Mouse (Mus musculus) thymus, postnatal 10 days (tissue): ENCODE measurements around the gene Pola2.
A peak's percentile ranks its signal among the peaks of the same experiment; 100 is the strongest.

Experiments
- DNase-seq, 2 experiments: peaks; one replicate each; pipeline ENCODE4 v3.0.0; 2021; ENCODE audit warnings: low spot score in 2 of 2

Pola2 gene

DNA sequence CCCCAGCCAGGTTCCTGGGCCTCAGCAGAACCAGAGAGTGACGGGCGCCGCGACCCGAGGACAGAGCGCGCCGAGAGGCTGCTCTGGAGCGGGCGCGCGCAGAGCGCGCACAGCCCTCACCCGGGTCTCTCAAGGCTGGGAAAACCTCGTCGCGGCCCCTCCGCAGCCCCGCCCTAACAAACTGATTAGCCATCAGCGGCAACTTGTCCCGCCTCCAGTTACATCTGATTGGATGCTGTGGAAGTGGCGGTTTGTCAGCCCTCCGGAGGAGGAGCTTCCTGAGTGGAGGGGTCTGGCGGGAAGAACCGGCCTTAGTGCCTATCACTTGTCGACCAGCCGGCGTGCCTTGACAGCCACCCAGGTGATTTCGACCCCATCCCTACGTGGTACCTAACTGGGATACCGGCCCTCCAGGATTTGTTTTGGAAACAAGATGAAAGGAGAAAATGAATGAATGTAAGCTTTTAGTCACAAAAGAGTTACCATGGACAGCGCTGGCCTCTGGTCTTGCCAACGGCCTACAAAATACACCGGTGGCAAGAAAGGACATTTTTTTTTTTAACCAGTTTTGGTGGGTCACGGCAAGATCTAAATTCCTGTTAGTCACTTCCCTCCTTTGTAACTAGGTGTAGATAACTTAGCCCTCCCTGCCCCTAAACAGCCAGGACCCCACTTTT lies 69.9 kb downstream of the Pola2 start, which contains the start of gene Tigd3:
Tigd3 (minus strand) TSS at position 148 of the 677 bp plus-strand sequence.
- peak; percentile 95 to 96 for DNase-seq

DNA sequence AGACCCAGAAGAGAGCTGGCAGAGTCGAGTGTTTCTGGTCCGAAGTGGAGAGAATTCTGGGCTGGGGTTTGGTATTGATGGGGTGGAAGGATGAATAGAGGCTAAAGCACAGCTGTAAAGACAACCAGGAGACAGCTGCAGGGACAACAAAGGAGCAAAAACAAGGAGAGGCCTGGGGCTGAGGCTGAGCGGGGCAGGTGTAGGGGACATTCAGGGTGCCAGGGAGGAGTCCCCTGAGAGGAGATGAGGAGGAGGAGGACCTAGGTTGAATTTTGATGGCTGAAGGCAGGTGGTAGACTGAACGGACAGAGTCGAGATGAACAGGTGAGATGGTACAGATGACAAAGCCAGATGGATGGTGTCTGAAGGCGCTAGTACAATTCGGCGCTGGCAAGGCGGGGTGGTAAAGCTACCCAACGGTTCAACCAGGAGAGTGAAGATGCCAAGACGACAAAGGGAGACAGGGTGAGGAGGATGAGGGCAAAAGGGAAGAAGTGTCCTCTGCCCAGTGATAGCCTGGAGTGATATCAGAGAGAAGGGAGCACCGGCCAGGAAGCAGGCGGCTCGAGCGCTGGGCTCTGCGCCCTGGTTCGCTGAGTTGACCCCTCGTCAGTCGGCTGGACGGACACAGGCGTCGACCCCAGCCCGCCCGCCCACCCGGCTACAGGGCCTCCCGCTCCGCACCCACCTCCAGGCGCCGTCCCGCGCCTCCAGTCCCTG lies 70.6 kb downstream of the Pola2 start:
- no peak for DNase-seq

GRCm38 (mm10) chr19:5892735-5893134 lies 71.3 kb downstream of the Pola2 start:
- no peak for DNase-seq

GRCm38 (mm10) chr19:5892262-5892661 lies 71.7 kb downstream of the Pola2 start:
- no peak for DNase-seq

DNA sequence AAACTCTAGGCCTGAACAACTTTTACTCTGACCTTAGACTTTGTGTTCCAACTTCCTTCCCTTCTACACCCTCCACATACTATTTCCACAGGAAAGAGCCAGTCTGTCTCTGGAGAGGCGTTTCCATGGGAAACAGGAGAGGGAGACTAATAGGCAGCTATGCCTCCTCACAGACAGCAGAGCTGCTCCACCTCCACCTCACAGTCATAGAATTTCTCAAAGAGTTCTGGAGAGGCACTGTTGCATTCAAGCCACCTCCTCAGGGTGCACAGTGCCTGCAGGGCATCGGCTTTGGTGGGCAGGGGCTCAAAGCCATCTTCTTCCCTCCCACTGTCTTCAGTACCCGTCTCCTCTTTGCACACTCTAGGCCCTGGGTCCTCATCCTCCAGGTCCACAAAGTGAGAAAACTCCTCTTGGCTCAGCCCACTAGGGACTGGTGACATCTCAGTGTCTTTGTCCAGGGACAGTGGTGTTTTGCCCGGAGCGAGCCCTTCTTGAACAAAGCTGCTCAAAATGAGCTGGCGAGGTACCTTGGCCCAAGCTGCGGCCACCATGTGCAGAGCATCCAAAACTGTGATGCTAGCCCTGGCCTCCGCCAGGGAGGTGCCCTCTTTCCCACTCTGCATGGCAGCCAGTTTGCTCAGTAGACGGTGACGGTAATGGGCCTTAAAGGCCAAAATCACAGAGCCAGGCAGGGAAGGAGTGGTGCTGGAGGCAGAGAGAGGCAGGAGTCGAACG lies 72.3 kb downstream of the Pola2 start:
- no peak for DNase-seq
